Mouse (Mus musculus): ENCODE results near the gene Myo18a.

Gene Myo18a

DNA sequence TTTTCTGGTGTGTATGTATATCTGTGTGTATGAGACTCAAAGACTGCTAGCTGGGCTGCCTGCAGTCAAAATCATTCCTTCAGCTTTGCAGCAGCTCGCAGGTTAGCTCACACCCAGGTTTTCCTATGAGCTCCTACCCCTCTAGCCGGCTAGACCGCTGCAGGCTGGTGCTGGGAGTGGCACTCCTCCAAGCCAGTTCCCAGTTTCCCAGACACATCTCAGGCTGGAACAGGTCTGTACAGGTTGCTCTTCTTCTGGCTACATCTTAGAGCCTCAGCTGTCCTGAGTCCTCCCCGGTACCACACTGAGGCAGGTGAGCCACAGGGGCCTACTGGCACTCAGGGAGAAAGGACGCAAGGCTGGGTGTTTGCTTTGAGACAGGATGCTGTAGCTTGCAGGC lies 74.8 kb downstream of the Myo18a start:
- no peak for DNase-seq

DNA sequence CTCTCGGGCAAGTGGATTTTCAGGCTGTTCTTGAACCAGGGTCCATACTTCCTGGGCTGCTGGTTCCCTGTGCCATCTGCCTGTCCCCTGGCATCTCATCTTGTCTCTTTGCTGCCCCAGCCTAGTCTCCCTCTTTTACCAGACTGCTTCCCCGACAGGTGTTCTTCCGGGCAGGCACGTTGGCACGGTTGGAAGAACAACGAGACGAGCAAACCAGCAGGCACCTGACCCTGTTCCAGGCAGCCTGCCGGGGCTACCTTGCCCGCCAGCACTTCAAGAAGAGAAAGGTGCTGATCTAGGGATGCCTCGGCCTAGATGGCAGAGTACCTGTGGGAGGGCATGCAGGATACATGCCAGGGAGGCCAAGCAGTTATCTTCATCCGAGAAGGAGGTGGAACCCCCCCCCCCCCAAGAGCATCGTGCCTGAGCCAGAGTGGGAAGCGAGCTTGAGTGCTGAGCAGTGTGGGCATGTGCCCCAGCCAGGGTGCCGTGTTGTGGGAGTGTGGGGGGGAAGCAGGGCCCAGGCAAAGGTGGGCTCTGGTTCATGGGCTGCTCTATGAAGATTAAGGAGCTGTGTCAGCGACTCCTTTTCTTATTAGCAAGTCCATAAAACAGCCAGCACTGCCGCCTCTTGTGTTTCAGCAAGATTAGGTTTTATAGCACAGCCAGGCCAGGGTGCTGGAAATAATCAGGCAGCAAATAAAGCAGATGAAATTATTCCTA lies 77.6 kb downstream of the Myo18a start:
- DNase-seq: peak; percentile 84 to 86

- no peak for DNase-seq
Observed at GRCm38 (mm10) chr11:77843068-77843905, 80.2 kb downstream of the Myo18a start.

DNA sequence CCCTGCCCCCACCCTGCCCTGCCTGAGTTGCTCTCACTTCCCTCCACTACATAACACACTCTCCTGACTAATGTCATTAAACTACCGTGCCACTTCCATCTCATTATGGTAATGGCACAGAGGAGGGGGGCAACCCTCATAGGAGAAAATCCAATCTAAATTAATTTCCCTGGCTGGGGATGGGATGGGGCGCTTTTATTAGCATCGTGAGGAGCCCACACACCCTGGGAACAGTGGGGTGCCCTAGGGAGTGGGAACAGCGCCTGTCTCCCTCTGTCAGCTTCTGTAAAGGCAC lies 80.8 kb downstream of the Myo18a start:
- DNase-seq: no peak

GRCm38 (mm10) chr11:77847599-77848128 lies 84.6 kb downstream of the Myo18a start:
- no peak for DNase-seq

DNA sequence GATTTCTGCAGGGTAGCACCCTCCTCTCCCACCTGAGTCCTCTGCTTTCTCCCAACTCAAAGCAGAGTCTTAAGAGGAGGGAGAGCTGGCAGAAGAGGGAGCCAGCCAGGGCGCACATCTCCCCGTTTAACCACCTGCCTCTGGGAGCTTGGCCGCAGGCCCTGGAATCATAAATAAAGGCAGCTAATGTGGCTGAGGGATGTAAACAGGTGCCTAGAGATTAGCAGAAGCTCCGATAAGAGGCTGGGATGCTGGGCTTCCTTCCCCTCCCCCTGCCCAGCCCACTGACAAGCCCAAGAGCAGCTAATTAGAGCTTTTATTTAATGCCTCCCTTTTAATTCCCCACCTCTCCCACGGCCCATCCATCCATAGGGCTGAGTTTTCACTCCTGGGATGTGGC lies 85.1 kb downstream of the Myo18a start:
- DNase-seq: no peak

DNA sequence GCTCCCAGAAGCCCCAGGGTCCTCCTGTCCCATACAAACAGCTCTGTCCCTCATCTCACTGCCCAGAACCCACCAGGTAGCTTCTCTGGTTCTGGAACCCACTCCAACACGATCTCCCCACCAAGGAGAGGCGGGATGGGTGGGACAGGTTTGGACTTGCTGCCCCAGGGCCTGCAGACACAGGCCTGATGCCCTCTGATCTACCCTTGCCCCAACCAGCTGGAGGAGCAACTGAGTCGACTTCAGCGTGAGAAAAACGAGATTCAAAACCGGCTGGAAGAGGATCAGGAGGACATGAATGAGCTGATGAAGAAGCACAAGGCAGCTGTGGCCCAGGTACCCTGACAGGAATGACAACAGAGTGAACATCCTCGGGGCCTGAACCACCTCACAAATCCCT lies 86.1 kb downstream of the Myo18a start:
- DNase-seq: no peak

DNA sequence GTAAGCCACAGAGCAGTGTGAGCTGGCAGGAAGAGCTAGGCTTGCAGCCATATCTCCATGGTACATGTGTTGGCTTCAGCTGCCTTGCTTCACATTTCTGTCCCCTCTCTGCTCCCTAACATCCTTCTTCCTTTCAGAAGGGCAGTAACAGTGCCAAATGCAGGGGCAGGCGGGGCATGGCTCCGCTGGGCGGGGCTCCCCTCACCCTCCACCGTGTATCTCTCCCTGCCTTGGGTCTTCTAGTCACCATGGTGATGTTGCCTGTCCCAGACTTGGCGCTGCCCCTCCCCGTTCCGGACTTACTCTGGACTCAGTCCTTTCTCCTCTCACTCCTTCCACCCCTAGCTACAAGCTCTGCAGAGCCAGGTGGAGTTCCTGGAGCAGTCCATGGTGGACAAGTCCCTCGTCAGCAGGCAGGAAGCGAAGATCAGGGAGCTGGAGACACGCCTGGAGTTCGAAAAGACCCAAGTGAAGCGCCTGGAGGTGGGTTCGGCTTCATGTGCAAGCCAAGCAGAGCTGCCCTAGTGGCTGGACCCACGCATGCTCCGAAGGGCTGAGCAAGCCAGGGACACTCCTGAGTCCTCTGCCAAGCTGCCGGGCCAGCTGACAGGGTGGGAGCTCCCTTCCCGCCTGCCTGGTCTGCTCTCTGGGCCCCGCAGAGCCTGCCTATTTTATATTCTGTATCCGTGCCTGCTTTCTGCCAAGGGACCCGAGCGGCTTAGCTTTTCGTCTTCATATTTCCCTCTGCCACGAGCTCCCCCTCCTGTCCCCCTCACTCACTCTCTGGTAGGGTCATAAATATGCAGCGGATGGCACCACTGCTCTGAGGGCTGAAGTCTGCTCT lies 87.6 kb downstream of the Myo18a start:
- peak; percentile 63 to 67 for DNase-seq

- no peak for DNase-seq
Observed at GRCm38 (mm10) chr11:77851483-77852010, 88.5 kb downstream of the Myo18a start.

DNA sequence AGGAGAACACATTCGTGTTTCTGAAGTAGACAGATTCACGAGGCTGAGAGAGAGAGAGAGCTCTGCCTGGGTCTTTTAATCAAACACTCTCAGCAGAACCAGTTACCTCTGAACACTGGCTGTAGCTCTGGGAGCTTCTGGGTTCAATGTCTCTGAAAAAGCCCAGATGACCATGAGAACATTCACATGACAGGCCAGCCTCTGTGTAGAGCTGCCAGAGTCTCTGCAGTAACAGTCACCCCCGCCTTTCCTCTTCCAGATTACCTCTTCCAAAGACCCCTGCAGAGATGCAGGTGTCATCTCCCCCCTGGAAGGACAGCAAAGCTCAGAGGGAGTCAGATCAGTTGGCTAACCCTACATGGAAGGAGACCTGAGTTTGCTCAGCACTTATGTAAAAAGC lies 89.1 kb downstream of the Myo18a start:
- DNase-seq: no peak

DNA sequence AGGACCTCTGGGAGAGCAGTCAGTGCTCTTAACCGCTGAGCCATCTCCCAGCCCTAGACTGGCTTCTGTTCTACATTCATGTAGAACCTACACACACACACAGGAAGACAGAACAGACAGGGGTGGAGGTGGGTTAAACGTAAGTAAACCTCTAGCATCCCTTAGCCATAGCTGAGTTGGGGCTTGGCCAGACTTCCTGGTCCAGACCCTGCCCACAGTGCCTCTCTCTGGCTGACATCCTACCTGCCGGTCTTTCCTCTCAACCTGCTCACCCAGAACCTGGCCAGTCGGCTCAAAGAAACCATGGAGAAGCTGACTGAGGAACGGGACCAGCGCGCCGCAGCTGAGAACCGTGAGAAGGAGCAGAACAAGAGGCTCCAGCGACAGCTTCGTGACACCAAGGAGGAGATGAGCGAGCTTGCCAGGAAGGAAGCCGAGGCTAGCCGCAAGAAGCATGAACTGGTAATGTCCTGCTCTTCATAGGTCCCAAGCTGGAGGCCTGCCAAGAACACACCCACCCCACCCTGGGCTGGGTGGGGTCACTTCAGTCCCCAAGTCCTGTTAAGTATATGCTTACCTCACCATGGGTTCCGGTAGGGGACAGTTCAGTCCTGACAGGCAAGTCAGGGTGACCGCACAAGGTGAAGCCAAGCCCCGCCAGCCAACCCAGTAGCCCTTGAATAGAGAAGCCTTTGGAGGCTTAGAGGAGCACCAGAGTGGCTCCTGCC lies 90.1 kb downstream of the Myo18a start:
- DNase-seq: no peak

DNA sequence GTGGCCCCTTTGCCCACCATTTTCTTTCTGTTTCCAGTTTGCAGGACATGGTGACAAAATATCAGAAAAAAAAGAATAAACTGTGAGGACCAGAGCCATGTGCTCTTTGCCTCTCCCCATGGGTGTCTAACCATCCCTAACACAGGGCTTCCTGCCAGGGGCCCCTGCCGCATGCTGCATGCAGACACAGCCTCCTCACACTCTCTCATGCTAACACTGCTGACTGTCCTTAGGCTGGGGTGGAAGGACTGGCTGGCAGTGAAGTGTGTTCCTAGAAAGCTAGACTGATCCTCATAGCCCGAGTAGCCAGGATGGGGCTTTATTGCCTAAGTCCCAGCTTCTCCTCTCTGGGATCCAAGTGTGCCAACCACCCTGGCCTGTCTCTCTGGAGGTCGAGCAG lies 91.6 kb downstream of the Myo18a start:
- DNase-seq: no peak

DNA sequence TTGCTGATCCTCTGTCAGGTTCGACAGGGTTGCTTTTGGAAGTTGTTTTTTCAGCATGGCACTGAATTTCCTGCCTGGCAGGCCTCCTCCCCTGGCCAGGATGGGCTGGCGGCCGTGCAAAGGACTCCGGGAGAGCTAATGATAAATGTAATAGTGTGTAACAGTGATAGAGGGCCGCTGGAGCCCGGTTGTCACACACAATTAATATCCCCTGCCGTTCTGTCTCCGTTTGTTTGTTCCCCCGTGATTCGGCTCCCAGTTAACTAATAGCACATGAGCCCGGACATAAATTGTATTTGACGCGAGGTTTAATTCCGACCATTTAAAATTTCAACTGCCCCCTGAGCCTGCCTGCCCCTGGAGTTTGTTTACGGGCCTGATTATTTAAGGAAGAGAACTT lies 92.3 kb downstream of the Myo18a start:
- no peak for DNase-seq

DNA sequence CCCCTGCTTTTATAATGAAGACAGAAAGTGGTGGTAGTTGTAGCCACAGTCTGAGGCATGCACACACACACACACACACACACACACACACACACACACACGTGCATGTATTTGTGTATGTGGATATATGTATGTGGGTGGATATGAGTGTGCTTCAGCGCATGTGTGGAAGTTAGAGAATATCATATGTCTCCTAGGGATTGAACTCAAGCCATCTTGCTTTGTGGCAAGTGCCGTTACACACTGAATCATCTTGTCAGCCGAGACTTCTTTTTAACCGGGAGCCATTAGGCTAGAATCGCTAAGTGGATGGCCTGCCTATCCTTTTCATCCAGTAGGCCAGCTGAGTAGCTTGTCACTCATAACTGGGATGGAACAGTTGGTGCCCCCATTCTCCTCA lies 94.0 kb downstream of the Myo18a start:
- no peak for DNase-seq

DNA sequence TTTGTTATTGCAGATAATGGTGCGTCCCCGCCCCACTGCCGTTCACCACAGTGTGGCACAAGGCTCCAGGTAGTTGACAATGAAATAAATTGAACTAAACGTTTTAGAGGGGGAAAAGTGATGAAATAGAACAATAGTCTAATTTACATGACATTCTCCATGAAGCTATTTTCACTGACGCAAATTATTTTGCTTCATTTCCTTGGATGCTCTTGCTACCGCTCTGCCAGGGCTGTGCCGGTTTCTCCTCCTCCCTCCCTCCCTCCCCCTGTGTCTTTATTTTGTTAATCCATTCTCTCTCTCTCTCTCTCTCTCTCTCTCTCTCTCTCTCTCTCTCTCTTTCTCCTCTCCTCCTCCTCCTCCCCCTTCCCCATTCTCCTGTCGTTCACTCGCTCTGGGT lies 95.5 kb downstream of the Myo18a start:
- DNase-seq: no peak

GRCm38 (mm10) chr11:77860947-77861346 lies 97.9 kb downstream of the Myo18a start:
- DNase-seq: no peak

DNA sequence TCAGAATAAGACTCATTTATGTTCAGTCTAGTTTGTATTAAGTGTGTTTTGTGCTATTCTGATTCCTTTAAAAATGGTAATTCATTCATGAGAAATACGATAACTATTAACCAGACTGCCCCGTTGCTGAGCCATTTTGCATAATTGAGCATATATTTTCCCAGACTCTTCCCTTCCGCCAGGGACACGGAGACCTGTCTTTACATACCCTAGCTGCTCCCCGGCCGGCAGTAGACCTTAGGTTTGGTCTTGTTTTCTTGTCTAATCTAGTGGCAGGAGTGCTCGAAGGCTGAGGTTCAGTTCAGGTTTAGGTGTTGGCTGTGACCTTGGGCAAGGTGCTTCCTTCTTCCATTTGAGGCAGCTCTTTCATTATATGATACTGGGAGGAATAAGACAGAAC lies 99.8 kb downstream of the Myo18a start:
- no peak for DNase-seq

- no peak for DNase-seq
Observed at GRCm38 (mm10) chr11:77864771-77865170, 101.7 kb downstream of the Myo18a start.

- no peak for DNase-seq
Observed at GRCm38 (mm10) chr11:77867419-77868083, 104.5 kb downstream of the Myo18a start.

- DNase-seq: peak; percentile 80 to 81
Observed at GRCm38 (mm10) chr11:77871436-77871835, 108.4 kb downstream of the Myo18a start.

GRCm38 (mm10) chr11:77872236-77872635 lies 109.2 kb downstream of the Myo18a start:
- DNase-seq: peak; percentile 81 to 84

DNA sequence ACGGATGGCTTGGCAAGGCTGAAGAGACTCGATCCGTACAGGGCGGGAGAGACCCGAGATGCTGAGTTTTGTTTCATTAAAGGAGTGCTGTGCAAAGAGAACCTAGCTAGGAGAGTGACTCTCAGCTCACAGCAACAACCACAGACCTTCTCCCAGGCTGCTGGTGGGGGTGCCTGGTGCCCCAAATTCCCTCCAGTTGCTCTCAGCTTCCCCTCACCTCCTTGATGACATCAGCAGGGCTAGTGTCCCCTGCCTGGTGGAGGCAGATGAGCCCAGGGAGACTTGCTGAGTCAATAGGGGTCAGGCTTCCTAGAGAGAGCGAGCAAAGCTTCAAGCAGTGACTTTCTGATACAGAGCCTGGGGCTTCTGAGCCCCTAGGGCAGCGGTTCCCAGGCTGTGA lies 109.6 kb downstream of the Myo18a start:
- no peak for DNase-seq

All from cerebellum, postnatal 36 days (tissue).